Mouse (Mus musculus): Measurements from ENCODE around the gene Sat2.

The Sat2 gene

GRCm38 (mm10) chr11:69591899-69592637, 29.8 kb upstream of the Sat2 start:
- H3K4me1 ChIP-seq (replicated peaks; ENCODE audit: low read depth, low read length) = peaks cover 63% of the 10 kb centered on the region
- TF ChIP-seq NANOG (IDR thresholded peaks at IDR 0.05; ENCODE audit: borderline replicate concordance, low read length) (no peak), CTCF (conservative IDR thresholded peaks at IDR 0.05; ENCODE audit: low read length) (no peak), POU5F1 (IDR thresholded peaks at IDR 0.05; ENCODE audit: borderline replicate concordance, low read length) (no peak)
- no peaks in the 10 kb centered on the region for H3K9me3 ChIP-seq (ENCODE audit: low read length)
- peaks cover 73% of the 10 kb centered on the region for H3K36me3 ChIP-seq (ENCODE audit: insufficient read depth, low read length)
- no peaks in the 10 kb centered on the region for H3K27me3 ChIP-seq (ENCODE audit: insufficient read depth, low read length)
- no peak overlapping the region for H3K4me3 ChIP-seq (replicated peaks; ENCODE audit: low read length)

GRCm38 (mm10) chr11:69592799-69593198, 29.0 kb upstream of the Sat2 start:
- peaks cover 58% of the 10 kb centered on the region for H3K4me1 ChIP-seq (replicated peaks; ENCODE audit: low read depth, low read length)
- no peaks in the 10 kb centered on the region for H3K27me3 ChIP-seq (ENCODE audit: insufficient read depth, low read length)
- H3K36me3 ChIP-seq (ENCODE audit: insufficient read depth, low read length) = peaks cover 66% of the 10 kb centered on the region
- no peaks in the 10 kb centered on the region for H3K9me3 ChIP-seq (ENCODE audit: low read length)
- H3K4me3 ChIP-seq (replicated peaks; ENCODE audit: low read length) = no peak overlapping the region
- TF ChIP-seq NANOG (IDR thresholded peaks at IDR 0.05; ENCODE audit: borderline replicate concordance, low read length) = no peak
- TF ChIP-seq CTCF (conservative IDR thresholded peaks at IDR 0.05; ENCODE audit: low read length) = no peak
- no peak for TF ChIP-seq POU5F1 (IDR thresholded peaks at IDR 0.05; ENCODE audit: borderline replicate concordance, low read length)

GRCm38 (mm10) chr11:69594853-69595252, 27.0 kb upstream of the Sat2 start:
- H3K4me3 ChIP-seq (replicated peaks; ENCODE audit: low read length) = no peak overlapping the region
- H3K27me3 ChIP-seq (ENCODE audit: insufficient read depth, low read length) = no peaks in the 10 kb centered on the region
- peaks cover 45% of the 10 kb centered on the region for H3K36me3 ChIP-seq (ENCODE audit: insufficient read depth, low read length)
- H3K9me3 ChIP-seq (ENCODE audit: low read length) = no peaks in the 10 kb centered on the region
- H3K4me1 ChIP-seq (replicated peaks; ENCODE audit: low read depth, low read length) = peaks cover 55% of the 10 kb centered on the region
- no peak for TF ChIP-seq NANOG (IDR thresholded peaks at IDR 0.05; ENCODE audit: borderline replicate concordance, low read length)

- H3K27me3 ChIP-seq (ENCODE audit: insufficient read depth, low read length) = peaks cover 25% of the 10 kb centered on the region
- TF ChIP-seq NANOG (IDR thresholded peaks at IDR 0.05; ENCODE audit: borderline replicate concordance, low read length) (no peak), CTCF (conservative IDR thresholded peaks at IDR 0.05; ENCODE audit: low read length) (peak; percentile 10; the same call in 1 of the 2 replicates), POU5F1 (IDR thresholded peaks at IDR 0.05; ENCODE audit: borderline replicate concordance, low read length) (no peak)
- H3K36me3 ChIP-seq (ENCODE audit: insufficient read depth, low read length) = 0 out of 2 replicates have a peak, but pooled peaks cover 7% of the 10 kb centered on the region
- H3K9me3 ChIP-seq (ENCODE audit: low read length) = no peaks in the 10 kb centered on the region
- peaks cover 64% of the 10 kb centered on the region for H3K4me1 ChIP-seq (replicated peaks; ENCODE audit: low read depth, low read length)
- peak overlapping the region; percentile 49 for H3K4me3 ChIP-seq (replicated peaks; ENCODE audit: low read length)
Measured at GRCm38 (mm10) chr11:69599436-69599835, 22.4 kb upstream of the Sat2 start.

GRCm38 (mm10) chr11:69600098-69600497, 21.7 kb upstream of the Sat2 start:
- no peak for TF ChIP-seq NANOG (IDR thresholded peaks at IDR 0.05; ENCODE audit: borderline replicate concordance, low read length)
- H3K9me3 ChIP-seq (ENCODE audit: low read length) = no peaks in the 10 kb centered on the region
- H3K36me3 ChIP-seq (ENCODE audit: insufficient read depth, low read length) = 0 out of 2 replicates have a peak, but pooled peaks cover 4% of the 10 kb centered on the region
- peak overlapping the region; percentile 37; the same call in 1 of the 2 replicates for H3K4me3 ChIP-seq (replicated peaks; ENCODE audit: low read length)
- peaks cover 67% of the 10 kb centered on the region for H3K4me1 ChIP-seq (replicated peaks; ENCODE audit: low read depth, low read length)
- peaks cover 32% of the 10 kb centered on the region for H3K27me3 ChIP-seq (ENCODE audit: insufficient read depth, low read length)

GRCm38 (mm10) chr11:69601768-69602167, 20.1 kb upstream of the Sat2 start:
- H3K4me3 ChIP-seq (replicated peaks; ENCODE audit: low read length) = no peak overlapping the region
- H3K4me1 ChIP-seq (replicated peaks; ENCODE audit: low read depth, low read length) = peaks cover 74% of the 10 kb centered on the region
- peaks cover 38% of the 10 kb centered on the region for H3K27me3 ChIP-seq (ENCODE audit: insufficient read depth, low read length)
- H3K9me3 ChIP-seq (ENCODE audit: low read length) = no peaks in the 10 kb centered on the region
- TF ChIP-seq POU5F1 (IDR thresholded peaks at IDR 0.05; ENCODE audit: borderline replicate concordance, low read length) = no peak
- 0 out of 2 replicates have a peak, but pooled peaks cover 4% of the 10 kb centered on the region for H3K36me3 ChIP-seq (ENCODE audit: insufficient read depth, low read length)

- 0 out of 2 replicates have a peak, but pooled peaks cover 4% of the 10 kb centered on the region for H3K36me3 ChIP-seq (ENCODE audit: insufficient read depth, low read length)
- H3K9me3 ChIP-seq (ENCODE audit: low read length) = no peaks in the 10 kb centered on the region
- H3K27me3 ChIP-seq (ENCODE audit: insufficient read depth, low read length) = peaks cover 38% of the 10 kb centered on the region
- H3K4me3 ChIP-seq (replicated peaks; ENCODE audit: low read length) = no peak overlapping the region
- no peak for TF ChIP-seq CTCF (conservative IDR thresholded peaks at IDR 0.05; ENCODE audit: low read length)
- no peak for TF ChIP-seq NANOG (IDR thresholded peaks at IDR 0.05; ENCODE audit: borderline replicate concordance, low read length)
- no peak for TF ChIP-seq POU5F1 (IDR thresholded peaks at IDR 0.05; ENCODE audit: borderline replicate concordance, low read length)
- peaks cover 83% of the 10 kb centered on the region for H3K4me1 ChIP-seq (replicated peaks; ENCODE audit: low read depth, low read length)
Measured at GRCm38 (mm10) chr11:69603516-69603915, 18.3 kb upstream of the Sat2 start.

- peaks cover 38% of the 10 kb centered on the region for H3K27me3 ChIP-seq (ENCODE audit: insufficient read depth, low read length)
- H3K4me3 ChIP-seq (replicated peaks; ENCODE audit: low read length) = peak overlapping the region; percentile 88
- TF ChIP-seq CTCF (conservative IDR thresholded peaks at IDR 0.05; ENCODE audit: low read length) (no peak), NANOG (IDR thresholded peaks at IDR 0.05; ENCODE audit: borderline replicate concordance, low read length) (no peak), POU5F1 (IDR thresholded peaks at IDR 0.05; ENCODE audit: borderline replicate concordance, low read length) (no peak)
- 0 out of 2 replicates have a peak, but pooled peaks cover 4% of the 10 kb centered on the region for H3K36me3 ChIP-seq (ENCODE audit: insufficient read depth, low read length)
- no peaks in the 10 kb centered on the region for H3K9me3 ChIP-seq (ENCODE audit: low read length)
- H3K4me1 ChIP-seq (replicated peaks; ENCODE audit: low read depth, low read length) = peaks cover 81% of the 10 kb centered on the region
Measured at GRCm38 (mm10) chr11:69604347-69604746, 17.5 kb upstream of the Sat2 start.

Data from E14TG2a.4 (cell line).